Mouse (Mus musculus) cerebellum, adult 2 months (tissue): ENCODE results near the gene Snx1. TPM values are rescaled to one million over a fixed set of nuclear protein-coding genes. Genes with fewer than 3 reads are reported as not detected.

ENCODE experiments used
- DNase-seq, 2 experiments: peaks; one replicate each; pipeline ENCODE4 v3.0.0; 2021
- H3K27ac ChIP-seq: fragments of 200-500 bp; 2 replicates; pipeline ENCODE4 v1.5.1; 2012; ENCODE audit warnings: low read length, control low read depth, inconsistent platforms; ENCODE audit not compliant: insufficient read depth
- H3K27me3 ChIP-seq: fragments of 200-500 bp; 2 replicates; pipeline ENCODE4 v1.6.1; 2012; ENCODE audit warnings: inconsistent platforms, mild to moderate bottlenecking, low read length, moderate library complexity; ENCODE audit not compliant: control insufficient read depth, insufficient read depth
- H3K4me1 ChIP-seq: fragments of 200-500 bp; 2 replicates; pipeline ENCODE4 v1.6.1; 2011; ENCODE audit warnings: low read length; ENCODE audit not compliant: control insufficient read depth, insufficient read depth
- H3K4me3 ChIP-seq: fragments of 200-500 bp; replicated peaks from 2 replicates; pipeline ENCODE3; 2011; ENCODE audit warnings: mild to moderate bottlenecking, low read depth, low read length, control low read depth; ENCODE audit not compliant: insufficient read depth
- CTCF ChIP-seq: fragments of 200-500 bp; IDR thresholded peaks from 2 replicates; pipeline ENCODE4 v1.5.1; 2011; ENCODE audit warnings: low read depth, mild to moderate bottlenecking, control low read depth, low read length, moderate library complexity, borderline replicate concordance; ENCODE audit not compliant: insufficient read depth
- POLR2A ChIP-seq: fragments of 200-500 bp; IDR thresholded peaks from 2 replicates; pipeline ENCODE4 v1.6.1; 2011; ENCODE audit warnings: low read length, control low read depth, borderline replicate concordance; ENCODE audit not compliant: insufficient read depth
- WGBS: fragments of 180-500 bp; shearing (Covaris S2); methylation state at CpG from one replicate; pipeline ENCODE4 v1.1.7; 2018; 5-methylcytosine and 5-hydroxymethylcytosine counted together
- polyA plus RNA-seq: library from polyadenylated mRNA; depleted of rRNA; stranded (reverse); fragments of >200 nt; gene quantifications from 2 replicates; pipeline ENCODE4 v1.2.3, GENCODE M21; 2012

Snx1 gene
- polyA plus RNA-seq, 1 experiment = 121 TPM

DNA sequence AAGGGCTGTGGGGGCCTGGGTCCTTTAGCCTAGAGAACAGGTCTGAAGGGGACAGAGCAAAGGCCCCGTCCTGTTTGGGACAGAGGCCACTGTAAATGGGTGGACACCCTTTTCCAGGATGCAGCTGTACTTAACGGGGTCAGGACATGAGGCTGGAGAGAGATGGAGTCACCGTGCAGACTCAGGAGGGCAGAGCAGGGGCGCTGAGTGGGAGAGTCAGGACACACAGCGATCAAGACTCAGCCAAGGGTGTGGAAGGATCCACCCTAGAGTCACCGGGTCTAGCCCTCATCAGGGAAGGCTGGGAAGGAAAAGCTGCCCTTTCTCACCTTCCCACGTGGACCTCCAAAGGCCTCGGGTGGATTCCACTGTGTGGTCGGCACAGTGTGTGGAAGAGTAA, 25.6 kb upstream of the Snx1 start:
- TF ChIP-seq CTCF = no peak
- TF ChIP-seq POLR2A = no peak
- no peaks in the 10 kb centered on the region for H3K4me1 ChIP-seq
- H3K4me3 ChIP-seq = no peak overlapping the region
- no peak overlapping the region for H3K27ac ChIP-seq
- WGBS = 72% methylated on average over 9 of the region's 9 CpGs
- no peak for DNase-seq
- no peaks in the 10 kb centered on the region for H3K27me3 ChIP-seq

GRCm38 (mm10) chr9:66146141-66146540, 19.8 kb upstream of the Snx1 start:
- DNase-seq = no peak
- TF ChIP-seq CTCF (no peak), POLR2A (no peak)
- Histone ChIP-seq H3K27me3 (no peaks in the 10 kb centered on the region), H3K4me1 (no peaks in the 10 kb centered on the region), H3K4me3 (no peak overlapping the region), H3K27ac (no peak overlapping the region)

DNA sequence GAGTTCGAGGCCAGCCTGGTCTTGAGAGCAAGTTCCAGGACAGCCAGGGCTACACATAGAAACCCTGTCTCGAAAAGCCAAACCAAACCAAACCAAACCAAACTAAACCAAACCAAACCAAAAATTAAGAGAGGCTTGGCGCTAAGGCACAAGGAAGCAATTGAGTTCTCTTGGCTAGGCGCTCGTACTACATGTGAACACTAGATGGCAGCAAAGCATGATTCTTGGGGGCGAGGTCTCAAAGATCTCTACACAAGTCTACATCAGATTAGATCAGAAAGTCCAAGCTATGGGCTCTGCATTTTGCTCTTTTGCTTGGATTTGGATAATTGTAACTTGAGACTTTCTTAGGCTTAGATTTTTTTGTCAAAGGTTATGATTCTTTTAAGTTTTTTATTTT, 17.9 kb upstream of the Snx1 start:
- Histone ChIP-seq H3K4me1 (no peaks in the 10 kb centered on the region), H3K4me3 (no peak overlapping the region), H3K27ac (no peak overlapping the region), H3K27me3 (no peaks in the 10 kb centered on the region)
- 6% methylated on average over 6 of the region's 6 CpGs for WGBS
- DNase-seq = peak; percentile 70 to 78
- peak; percentile 73 for TF ChIP-seq CTCF
- no peak for TF ChIP-seq POLR2A

GRCm38 (mm10) chr9:66142265-66142664, 15.9 kb upstream of the Snx1 start:
- 67% methylated on average over 1 of the region's 1 CpGs for WGBS
- DNase-seq = no peak
- Histone ChIP-seq H3K27ac (no peak overlapping the region), H3K4me3 (no peak overlapping the region), H3K4me1 (no peaks in the 10 kb centered on the region), H3K27me3 (no peaks in the 10 kb centered on the region)
- TF ChIP-seq CTCF (no peak), POLR2A (no peak)

DNA sequence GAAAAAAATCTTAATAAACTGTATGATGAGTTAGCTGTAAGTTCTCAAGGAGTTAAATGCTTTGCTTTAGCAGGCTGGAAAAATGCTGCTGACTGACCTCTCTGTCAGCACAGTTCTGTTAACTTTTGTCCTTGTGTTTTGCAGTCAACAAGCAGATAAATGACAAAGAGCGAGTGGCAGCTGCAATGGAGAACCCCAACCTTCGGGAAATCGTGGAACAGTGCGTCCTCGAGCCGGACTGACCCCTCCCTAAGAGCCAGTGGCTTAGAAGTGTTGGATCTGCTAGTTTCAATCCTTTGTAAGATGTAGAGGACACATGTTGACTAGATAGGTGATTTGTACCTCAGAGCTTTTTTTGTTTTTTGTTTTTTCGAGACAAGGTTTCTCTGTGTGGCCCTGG, 11.8 kb upstream of the Snx1 start:
- DNase-seq = no peak
- TF ChIP-seq CTCF (no peak), POLR2A (no peak)
- Histone ChIP-seq H3K27me3 (no peaks in the 10 kb centered on the region), H3K4me3 (no peak overlapping the region), H3K4me1 (no peaks in the 10 kb centered on the region), H3K27ac (no peak overlapping the region)
- WGBS = 86% methylated on average over 7 of the region's 7 CpGs

GRCm38 (mm10) chr9:66135967-66136366, 9.6 kb upstream of the Snx1 start:
- WGBS = 41% methylated on average over 4 of the region's 4 CpGs
- Histone ChIP-seq H3K27ac (no peak overlapping the region), H3K4me3 (no peak overlapping the region), H3K27me3 (no peaks in the 10 kb centered on the region), H3K4me1 (no peaks in the 10 kb centered on the region)
- TF ChIP-seq POLR2A (no peak), CTCF (peak; percentile 50; the same call in 1 of the 2 replicates)
- no peak for DNase-seq

- WGBS = 98% methylated on average over 2 of the region's 2 CpGs
- H3K27me3 ChIP-seq = no peaks in the 10 kb centered on the region
- H3K27ac ChIP-seq = no peak overlapping the region
- no peaks in the 10 kb centered on the region for H3K4me1 ChIP-seq
- H3K4me3 ChIP-seq = no peak overlapping the region
- DNase-seq = no peak
- no peak for TF ChIP-seq POLR2A
- TF ChIP-seq CTCF = no peak
Observed at GRCm38 (mm10) chr9:66131466-66131865, 5.1 kb upstream of the Snx1 start.

DNA sequence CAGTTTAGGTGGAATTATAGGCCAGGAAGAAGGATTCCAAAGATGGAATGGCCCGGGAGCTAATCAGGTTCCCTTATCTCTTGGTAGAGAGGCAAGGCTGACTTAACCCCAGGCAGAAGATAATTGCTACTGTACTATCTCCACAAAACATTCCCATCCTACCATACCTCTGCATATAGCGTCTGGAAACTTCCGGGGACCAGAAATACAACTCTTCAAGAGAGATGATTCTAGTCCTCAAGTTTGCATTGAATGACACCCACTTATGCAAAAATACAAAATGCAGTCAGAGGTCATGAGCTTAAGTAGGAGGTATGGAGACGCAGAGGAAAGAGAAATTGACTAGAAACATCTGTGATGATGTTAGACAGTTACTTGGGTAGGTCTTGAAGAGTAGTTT, 1.5 kb upstream of the Snx1 start:
- no peak for TF ChIP-seq CTCF
- no peak for TF ChIP-seq POLR2A
- Histone ChIP-seq H3K27ac (no peak overlapping the region), H3K4me3 (no peak overlapping the region), H3K27me3 (no peaks in the 10 kb centered on the region), H3K4me1 (no peaks in the 10 kb centered on the region)
- DNase-seq = no peak
- 95% methylated on average over 4 of the region's 4 CpGs for WGBS
